Mouse (Mus musculus): ENCODE results near the gene Auts2.

DNA sequence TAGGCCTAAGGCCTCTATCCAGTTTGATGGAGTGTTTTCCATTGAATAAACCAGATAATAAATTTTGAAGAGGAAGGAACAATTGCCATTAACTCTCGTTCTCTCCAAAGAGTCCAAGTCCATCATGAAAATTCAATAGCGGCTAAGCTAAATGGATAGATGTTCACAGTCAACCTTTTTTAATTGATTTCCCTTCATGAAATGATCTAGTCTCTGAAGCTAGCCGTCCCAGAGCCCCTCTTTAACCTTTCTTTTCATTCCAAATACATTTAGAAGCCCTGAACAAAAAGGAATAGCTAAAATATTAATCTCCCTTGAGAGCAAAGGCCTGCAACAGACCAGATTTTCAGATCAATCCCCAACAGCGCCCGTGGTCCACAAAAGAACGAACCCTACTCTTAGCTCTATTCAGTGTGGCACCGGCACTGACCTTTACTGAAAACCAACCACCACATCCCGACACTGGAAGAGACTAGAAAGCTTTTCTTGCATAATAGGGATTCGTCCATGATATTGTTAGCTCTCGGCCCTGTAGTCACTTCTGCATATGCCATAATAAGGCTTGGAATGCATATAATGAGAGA, 896.9 kb downstream of the Auts2 start:
- TF ChIP-seq CTCF (IDR thresholded peaks at IDR 0.05; ENCODE audit: low read depth) = no peak
- no peak for TF ChIP-seq EP300 (IDR thresholded peaks at IDR 0.05; ENCODE audit: low read depth)
